Mouse (Mus musculus) testis, postnatal 14 days (tissue): ENCODE measurements around the gene Pygl.
"Not testable (repeated sequence)": the region's sequence is repeated elsewhere in the genome, so short reads cannot be mapped to it uniquely, and the experiment has no call there.

ENCODE experiments used
- DNase-seq: peaks from one replicate; pipeline ENCODE4 v3.0.0; 2021; ENCODE audit warnings: low spot score

Pygl gene

DNA sequence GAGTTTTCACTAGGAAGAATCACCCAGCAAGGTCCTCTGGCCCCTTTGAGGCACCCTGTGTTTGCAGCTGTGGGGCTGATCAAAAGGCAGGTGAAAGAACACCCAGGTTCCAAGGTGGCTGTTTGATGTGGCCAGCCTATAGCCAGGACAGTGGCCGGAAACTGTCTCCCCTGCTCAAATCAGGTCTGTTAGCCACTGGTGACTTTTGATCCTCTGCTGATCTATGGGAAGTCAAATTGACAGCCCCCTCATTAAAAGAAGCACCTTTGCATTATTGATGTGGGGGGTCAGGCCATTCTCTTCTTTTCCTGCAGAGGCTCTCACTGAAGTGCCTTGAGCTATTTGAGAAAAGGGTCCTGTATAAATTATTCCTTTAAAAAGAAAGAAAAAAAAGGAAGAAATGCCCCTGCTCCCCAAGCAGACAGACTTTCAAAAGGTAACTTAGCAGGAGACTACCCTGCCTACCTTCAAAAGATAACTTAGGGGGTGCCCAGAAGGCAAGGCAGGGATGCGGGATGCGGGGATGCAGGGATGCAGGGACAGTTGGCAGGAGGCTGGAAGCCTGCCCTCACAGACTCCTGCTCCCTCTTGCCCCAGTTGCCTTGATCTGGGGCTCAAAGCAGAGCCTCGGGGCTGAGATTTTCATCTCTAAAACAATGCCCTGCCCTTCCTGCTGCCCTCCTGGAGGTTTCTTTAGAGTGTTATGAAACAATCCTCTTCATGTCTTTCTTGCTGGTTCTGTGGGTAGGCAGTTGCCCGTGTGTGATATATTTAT is 73.8 kb downstream of the Pygl start:
- no peak for DNase-seq

DNA sequence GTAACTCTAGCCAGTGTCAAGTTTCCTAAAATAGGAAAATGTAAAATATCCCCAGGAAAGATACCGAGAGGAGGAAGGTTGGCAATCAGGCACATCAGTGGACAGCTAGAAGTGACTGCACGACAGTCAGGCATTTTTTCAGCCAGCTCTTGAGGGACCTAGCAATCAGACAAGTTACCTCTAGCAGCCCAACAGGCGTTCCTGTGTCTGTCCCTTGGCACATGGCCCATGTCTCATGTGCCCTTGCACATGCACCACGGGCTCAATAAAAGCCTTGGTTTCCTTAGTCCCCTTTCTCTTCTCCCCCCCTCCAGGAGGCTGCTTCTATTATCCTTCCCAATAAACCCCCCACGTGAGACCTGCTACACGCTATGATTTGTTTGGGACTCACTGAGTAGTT is 75.1 kb downstream of the Pygl start:
- no peak for DNase-seq

DNA sequence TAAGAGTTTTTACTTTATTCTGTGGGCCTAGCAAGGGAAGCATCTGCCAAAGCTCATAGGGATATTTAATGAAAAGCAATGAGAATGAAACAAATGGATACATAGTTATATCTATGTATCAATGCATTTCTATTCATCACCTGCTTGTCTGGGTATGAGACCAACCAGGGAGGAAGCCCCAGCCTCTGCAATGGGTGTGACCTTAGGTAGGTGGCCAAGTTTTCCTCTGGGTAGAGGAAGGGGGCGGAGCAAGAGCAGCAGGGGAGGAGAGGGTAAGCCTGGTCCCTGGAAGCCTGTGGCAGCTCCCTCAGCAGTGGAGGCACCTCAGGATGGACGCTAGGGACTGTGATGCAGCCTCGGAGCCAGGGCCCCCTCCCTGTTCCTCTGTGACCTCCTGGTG is 77.4 kb downstream of the Pygl start, which contains the start of gene Abhd12b:
Abhd12b (plus strand) TSS at position 301 of the 400 bp plus-strand sequence.
- DNase-seq, result no peak

DNA sequence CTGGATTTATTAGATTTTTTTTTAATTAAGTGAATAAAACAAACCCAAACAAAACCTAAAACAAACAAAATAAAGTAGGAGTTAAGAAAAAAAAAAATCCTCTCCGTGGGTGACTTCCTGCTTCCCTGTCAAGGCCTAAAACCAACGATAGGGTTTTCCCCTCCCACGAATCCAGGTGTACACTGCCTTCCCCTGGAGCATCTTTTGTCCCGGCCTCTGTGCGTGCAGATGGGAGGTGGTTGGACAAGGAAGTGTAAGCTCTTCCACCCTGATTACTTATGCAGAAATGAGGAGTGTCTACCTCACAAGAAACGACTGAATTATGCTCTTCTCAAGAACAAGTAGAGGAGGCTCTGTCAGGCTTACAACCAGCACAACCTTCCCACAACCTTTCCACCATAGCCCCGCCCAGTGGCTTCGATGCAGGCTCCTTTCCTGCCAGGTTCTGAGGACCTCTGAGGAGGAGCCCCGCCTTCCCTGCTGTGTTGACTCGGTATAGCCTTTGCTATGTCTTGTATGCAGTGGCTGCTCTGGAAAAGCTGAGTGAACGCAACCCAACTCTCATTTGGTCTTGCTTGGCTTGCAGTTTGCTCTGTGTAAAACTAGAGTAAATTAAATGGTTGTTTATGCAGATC is 82.5 kb downstream of the Pygl start:
- DNase-seq, result no peak

DNA sequence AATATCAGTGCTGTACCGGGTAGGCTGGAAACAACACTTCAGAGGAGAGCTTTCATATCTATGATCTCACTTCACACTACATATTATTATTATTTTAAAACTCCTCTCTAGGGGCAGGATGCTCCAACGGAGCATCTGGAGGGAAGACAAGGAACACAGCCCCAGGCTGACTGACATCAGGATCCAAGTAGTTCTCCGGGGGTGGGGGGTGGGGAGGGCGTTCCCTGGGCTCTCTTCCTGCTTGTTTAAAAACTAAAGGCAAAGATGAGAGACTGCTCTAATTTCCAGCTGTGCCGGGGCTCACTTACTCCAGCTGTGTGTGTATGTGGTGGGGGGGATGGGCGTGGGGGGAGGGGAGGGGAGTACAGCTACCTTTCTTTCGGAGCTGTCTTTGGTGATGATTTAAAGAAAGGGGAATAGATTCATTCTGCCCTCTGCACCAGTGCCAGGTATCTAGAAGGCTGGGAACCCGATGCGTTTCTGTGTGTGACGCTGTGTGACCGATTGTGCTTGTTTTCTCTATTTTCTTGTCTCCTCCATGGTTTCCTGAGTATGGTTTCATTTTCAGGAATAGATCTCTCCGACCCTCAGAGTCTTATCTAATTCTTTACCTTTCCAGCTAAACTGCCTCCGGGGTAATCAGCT is 83.2 kb downstream of the Pygl start:
- no peak for DNase-seq

DNA sequence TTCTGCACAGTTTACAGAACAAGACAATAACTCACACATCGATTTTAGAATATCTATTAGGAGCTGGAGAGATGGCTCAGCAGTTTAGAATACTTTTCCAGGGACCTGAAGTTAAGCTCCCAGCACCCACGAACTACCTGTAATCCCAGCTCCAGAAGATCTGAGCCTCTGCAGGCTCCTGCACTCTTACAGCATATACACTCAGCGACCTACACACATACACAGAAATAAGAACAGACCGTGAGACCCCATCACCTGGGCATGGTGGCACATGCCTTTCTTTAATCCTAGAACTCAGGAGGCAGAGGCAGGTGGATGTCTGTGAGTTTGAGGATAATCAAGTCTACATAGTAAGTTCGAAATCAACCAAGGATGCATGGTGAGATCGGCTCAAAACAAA is 85.7 kb downstream of the Pygl start:
- DNase-seq, result no peak

DNA sequence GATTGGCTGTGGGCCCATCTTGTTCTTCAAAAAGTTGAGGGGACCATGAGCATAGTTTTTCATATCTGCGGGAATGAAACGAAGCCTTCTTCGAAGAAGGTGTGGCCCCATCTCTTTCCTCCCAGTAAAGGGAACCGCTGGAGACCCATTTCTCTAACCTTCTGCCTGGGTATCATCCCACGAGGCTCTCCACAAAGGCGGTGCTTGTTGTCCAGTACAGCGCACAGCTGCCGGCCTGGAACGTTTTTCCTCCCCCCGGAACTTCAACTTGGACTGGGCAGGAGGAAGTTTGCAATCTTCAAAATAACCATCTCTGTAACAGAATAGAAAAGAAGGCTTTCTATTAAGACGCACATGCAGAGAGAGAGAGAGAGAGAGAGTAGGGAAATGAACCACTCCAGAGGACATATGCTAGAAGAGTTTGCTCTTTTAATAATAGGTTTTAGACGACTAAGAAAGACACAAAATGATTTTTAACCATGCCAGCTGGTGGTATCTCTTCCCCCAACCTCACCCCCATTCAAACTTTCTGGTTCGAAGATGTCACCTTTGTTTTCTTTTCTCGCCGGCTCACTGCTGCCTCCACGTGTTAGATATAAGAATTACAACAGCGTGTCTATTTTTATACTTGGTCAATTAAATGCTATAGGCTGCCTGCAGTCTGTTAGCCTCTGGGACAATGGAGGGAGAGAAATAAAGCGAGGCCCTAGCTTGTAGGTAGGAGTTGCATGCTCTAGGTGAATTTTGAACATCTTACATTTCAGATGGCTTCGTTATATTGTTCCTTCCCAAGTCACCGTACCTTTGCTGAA is 86.4 kb downstream of the Pygl start:
- DNase-seq, result no peak

DNA sequence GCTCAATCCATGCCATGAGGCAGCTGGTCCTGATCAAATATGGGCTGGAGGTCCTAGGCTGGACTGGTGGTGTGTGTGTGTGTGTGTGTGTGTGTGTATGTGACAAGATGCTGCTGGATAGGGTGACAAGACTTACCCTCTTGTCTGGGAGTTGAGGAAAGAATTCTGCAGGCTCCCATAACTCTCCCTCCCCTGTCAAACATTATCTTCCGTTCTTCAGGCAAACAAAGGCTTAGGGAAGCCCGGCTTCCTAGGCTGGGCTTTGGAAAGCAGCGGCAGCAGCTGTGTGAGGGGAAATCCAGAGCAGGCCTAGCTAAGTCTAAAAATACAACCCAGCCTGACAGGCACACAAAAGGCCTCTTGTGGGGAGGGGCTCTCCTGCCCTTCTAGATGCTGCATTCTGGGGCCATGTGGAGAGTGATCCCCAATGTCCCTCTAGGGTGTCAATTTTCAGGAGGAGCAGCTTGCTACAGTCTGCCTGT is 87.1 kb downstream of the Pygl start:
- not testable (repeated sequence) for DNase-seq

DNA sequence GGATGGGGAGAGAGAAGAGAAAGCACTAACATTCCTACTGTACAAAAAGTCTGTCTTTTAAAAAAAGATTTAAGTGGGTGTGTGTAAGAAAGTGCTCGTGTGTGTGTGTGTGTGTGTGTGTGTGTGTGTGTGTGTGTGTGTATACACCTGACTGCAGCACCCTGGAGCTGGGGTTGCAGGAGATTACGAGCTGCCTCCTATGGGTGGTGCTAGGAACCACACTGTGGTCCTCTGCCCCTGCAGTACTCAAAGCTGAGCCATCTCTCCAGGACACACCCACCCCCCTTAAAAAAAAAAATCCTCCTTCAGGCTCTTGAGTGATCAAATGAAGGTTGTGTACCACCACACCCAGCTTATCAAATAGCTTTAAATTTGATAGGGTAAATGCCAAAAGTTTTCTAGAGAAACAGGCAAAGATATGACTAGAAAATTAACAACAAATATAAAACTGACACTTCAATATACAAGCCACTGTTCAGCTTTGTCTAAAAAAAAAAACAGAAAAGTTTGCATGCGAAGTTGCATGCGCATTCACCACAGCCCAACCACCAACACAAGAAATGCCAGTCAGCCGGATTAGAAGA is 90.2 kb downstream of the Pygl start:
- no peak for DNase-seq
